Mouse (Mus musculus) intestine, postnatal 0 days (tissue): ENCODE data around the gene Ccin. TPM values are rescaled to one million over a fixed set of nuclear protein-coding genes. Genes with fewer than 3 reads are reported as not detected.

Source experiments
- ATAC-seq: fragments of 200-750 bp; cut with Nextera tagmentation; 2 replicates; pipeline ENCODE4 v1.8.0; 2017; ENCODE audit warnings: mild to moderate bottlenecking, moderate TSS enrichment, moderate library complexity
- H3K27ac ChIP-seq: fragments of 300-500 bp; sonication (generic); 2 replicates; pipeline ENCODE4 v1.5.1; 2014; ENCODE audit warnings: mild to moderate bottlenecking, low read depth, low read length, moderate library complexity
- H3K27me3 ChIP-seq: fragments of 300-500 bp; sonication (generic); replicated peaks from 2 replicates; pipeline ENCODE4 v1.6.1; 2014; ENCODE audit warnings: low read length, mixed read lengths; ENCODE audit not compliant: control insufficient read depth, insufficient read depth
- H3K36me3 ChIP-seq: fragments of 300-500 bp; sonication (generic); 2 replicates; pipeline ENCODE4 v1.6.1; 2014; ENCODE audit warnings: mild to moderate bottlenecking, moderate library complexity; ENCODE audit not compliant: control insufficient read depth, insufficient read depth
- H3K4me1 ChIP-seq: fragments of 300-500 bp; sonication (generic); replicated peaks from 2 replicates; pipeline ENCODE4 v1.6.1; 2014; ENCODE audit warnings: antibody characterized with exemption, low read length, mixed read lengths; ENCODE audit not compliant: control insufficient read depth, insufficient read depth
- H3K4me2 ChIP-seq: fragments of 300-500 bp; sonication (generic); replicated peaks from 2 replicates; pipeline ENCODE4 v1.6.1; 2014; ENCODE audit warnings: low read depth, mild to moderate bottlenecking, moderate library complexity
- H3K4me3 ChIP-seq: fragments of 300-500 bp; sonication (generic); 2 replicates; pipeline ENCODE4 v1.5.1; 2014; ENCODE audit warnings: low read depth, low read length
- H3K9ac ChIP-seq: fragments of 300-500 bp; sonication (generic); 2 replicates; pipeline ENCODE4 v1.6.1; 2014; ENCODE audit warnings: mild to moderate bottlenecking, low read depth, low read length
- H3K9me3 ChIP-seq: fragments of 300-500 bp; sonication (generic); 2 replicates; pipeline ENCODE4 v1.6.1; 2016; ENCODE audit warnings: mixed run types; ENCODE audit not compliant: control insufficient read depth
- CTCF ChIP-seq: sonication (generic); IDR thresholded peaks from 2 replicates; pipeline ENCODE4 v1.5.1; 2016; ENCODE audit warnings: low read depth, mild to moderate bottlenecking, control low read depth, antibody characterized with exemption, moderate library complexity
- WGBS: fragments of 180-500 bp; shearing (Covaris S2); extraction: QIAGEN DNeasy Blood & Tissue Kit; methylation state at CpG from one replicate; pipeline ENCODE4 v1.1.7; 2014; 5-methylcytosine and 5-hydroxymethylcytosine counted together
- polyA plus RNA-seq: library from polyadenylated mRNA; unstranded; fragments of >200 nt; fragmentation: Nextera tagmentation; extraction: Ambion mirVana; gene quantifications from 2 replicates; pipeline ENCODE4 v1.2.1, GENCODE M21; 2015

Ccin gene
- polyA plus RNA-seq, 1 experiment from 2014 or later, result not detected

GRCm38 (mm10) chr4:43964951-43965684 is 18.2 kb upstream of the Ccin start:
- TF ChIP-seq CTCF, result 0 out of 2 replicates have a peak, but pooled peaks have one; percentile 16
- H3K36me3 ChIP-seq, result no peaks in the 10 kb centered on the region; the same call in 1 of the 2 replicates
- H3K9me3 ChIP-seq, result no peaks in the 10 kb centered on the region
- H3K27me3 ChIP-seq, result no peaks in the 10 kb centered on the region
- H3K9ac ChIP-seq, result no peak overlapping the region
- peaks cover 20% of the 10 kb centered on the region; the same call in 1 of the 2 replicates for H3K4me1 ChIP-seq
- WGBS, result 54% methylated on average over 4 of the region's 4 CpGs
- H3K4me3 ChIP-seq, result no peak overlapping the region
- peak overlapping the region; percentile 40 for H3K4me2 ChIP-seq
- peak; percentile 73 for ATAC-seq
- H3K27ac ChIP-seq, result peak overlapping the region; percentile 41; the same call in 1 of the 2 replicates

GRCm38 (mm10) chr4:43965856-43966535 is 17.3 kb upstream of the Ccin start:
- peak; percentile 14; the same call in 1 of the 2 replicates for ATAC-seq
- no peak overlapping the region for H3K27ac ChIP-seq
- H3K9me3 ChIP-seq, result no peaks in the 10 kb centered on the region
- TF ChIP-seq CTCF, result no peak
- 78% methylated on average over 7 of the region's 7 CpGs for WGBS
- no peaks in the 10 kb centered on the region; the same call in 1 of the 2 replicates for H3K36me3 ChIP-seq
- H3K4me2 ChIP-seq, result no peak overlapping the region
- peaks cover 20% of the 10 kb centered on the region; the same call in 1 of the 2 replicates for H3K4me1 ChIP-seq
- no peaks in the 10 kb centered on the region for H3K27me3 ChIP-seq
- H3K4me3 ChIP-seq, result no peak overlapping the region
- H3K9ac ChIP-seq, result no peak overlapping the region

GRCm38 (mm10) chr4:43968650-43969049 is 14.6 kb upstream of the Ccin start:
- 59% methylated on average over 13 of the region's 13 CpGs for WGBS

GRCm38 (mm10) chr4:43969373-43969772 is 13.9 kb upstream of the Ccin start:
- peaks cover 19% of the 10 kb centered on the region; the same call in 1 of the 2 replicates for H3K4me1 ChIP-seq
- H3K27ac ChIP-seq, result no peak overlapping the region
- no peak overlapping the region for H3K9ac ChIP-seq
- WGBS, result 36% methylated on average over 4 of the region's 4 CpGs
- no peak for ATAC-seq
- no peak overlapping the region for H3K4me3 ChIP-seq
- no peaks in the 10 kb centered on the region for H3K9me3 ChIP-seq
- H3K4me2 ChIP-seq, result no peak overlapping the region
- H3K36me3 ChIP-seq, result no peaks in the 10 kb centered on the region; the same call in 1 of the 2 replicates
- TF ChIP-seq CTCF, result no peak
- H3K27me3 ChIP-seq, result no peaks in the 10 kb centered on the region

More at GRCm38 (mm10) chr4:43968650-43969049, 14.6 kb upstream of the Ccin start:
- TF ChIP-seq CTCF, result no peak
- Histone ChIP-seq H3K36me3 (no peaks in the 10 kb centered on the region; the same call in 1 of the 2 replicates), H3K4me1 (peaks cover 21% of the 10 kb centered on the region; the same call in 1 of the 2 replicates), H3K4me2 (no peak overlapping the region), H3K27ac (peak overlapping the region; percentile 24; the same call in 1 of the 2 replicates), H3K4me3 (no peak overlapping the region), H3K9ac (no peak overlapping the region), H3K9me3 (no peaks in the 10 kb centered on the region), H3K27me3 (no peaks in the 10 kb centered on the region)
- ATAC-seq, result no peak

GRCm38 (mm10) chr4:43970393-43971330 is 12.6 kb upstream of the Ccin start:
- Histone ChIP-seq H3K9ac (no peak overlapping the region), H3K4me2 (no peak overlapping the region), H3K4me1 (0 out of 2 replicates have a peak, but pooled peaks cover 9% of the 10 kb centered on the region), H3K27ac (no peak overlapping the region), H3K9me3 (no peaks in the 10 kb centered on the region), H3K4me3 (no peak overlapping the region), H3K27me3 (no peaks in the 10 kb centered on the region), H3K36me3 (no peaks in the 10 kb centered on the region)
- no peak for TF ChIP-seq CTCF
- ATAC-seq, result no peak
- WGBS, result 86% methylated on average over 20 of the region's 20 CpGs
